Comparison of ENCODE assay signal across 14 mouse cellular contexts in genomic region chr14:87019687-87020086, GRCm38 (mm10).
A peak's percentile ranks its signal among the peaks of the same experiment; 100 is the strongest.
DNase-seq lines count a peak whose midpoint lies in the region; ATAC-seq and TF ChIP-seq lines count a peak whose summit lies in the region.
"Had no signal": no experiment of that assay in that cellular context is flagged by ENCODE, and none has a peak within 500 bp of the region (broad histone marks: within the 10 kb centered on the region; RNA-seq: fewer than 3 reads in every experiment).

No protein-coding gene starts in this region.

- H3K9me3 ChIP-seq in lung, postnatal 0 days (ENCODE audit: low read length), result no peaks in the 10 kb centered on the region
- H3K9me3 ChIP-seq: heart, embryonic 12.5 days; midbrain, embryonic 15.5 days; neural tube, embryonic 13.5 days had no signal

- peak; percentile 97 for ATAC-seq in lung, postnatal 0 days
- ATAC-seq: forebrain, postnatal 0 days; midbrain, embryonic 15.5 days had no signal

- no peak overlapping the region for H3K27ac ChIP-seq in cerebellum, adult 2 months (ENCODE audit: insufficient read depth, low read length)
- no peak overlapping the region for H3K27ac ChIP-seq in lung, postnatal 0 days (ENCODE audit: low read length)
- H3K27ac ChIP-seq: midbrain, embryonic 15.5 days; neural tube, embryonic 13.5 days had no signal

- 20% methylated on average over 3 of the region's 3 CpGs for WGBS in cerebellum, adult 2 months
- 44% methylated on average over 3 of the region's 3 CpGs for WGBS in lung, postnatal 0 days

- H3K27me3 ChIP-seq in cerebellum, adult 2 months (ENCODE audit: control insufficient read depth, insufficient read depth, low read length), result no peaks in the 10 kb centered on the region
- H3K27me3 ChIP-seq in lung, postnatal 0 days (replicated peaks; ENCODE audit: insufficient read depth, low read length), result no peaks in the 10 kb centered on the region
- H3K27me3 ChIP-seq: heart, embryonic 12.5 days; midbrain, embryonic 15.5 days; neural tube, embryonic 13.5 days had no signal

- H3K4me1 ChIP-seq in cerebellum, adult 2 months (ENCODE audit: control insufficient read depth, insufficient read depth, low read length), result peaks cover 2% of the 10 kb centered on the region; the same call in 1 of the 2 replicates
- H3K4me1 ChIP-seq in lung, postnatal 0 days (ENCODE audit: insufficient read depth, low read depth, low read length), result no peaks in the 10 kb centered on the region
- H3K4me1 ChIP-seq: midbrain, embryonic 15.5 days; neural tube, embryonic 13.5 days had no signal

- no peak overlapping the region for H3K9ac ChIP-seq in lung, postnatal 0 days (replicated peaks; ENCODE audit: low read depth)
- H3K9ac ChIP-seq: forebrain, postnatal 0 days; heart, embryonic 12.5 days; midbrain, embryonic 15.5 days; neural tube, embryonic 13.5 days had no signal

- TF ChIP-seq CTCF in cerebellum, adult 2 months (IDR thresholded peaks at IDR 0.05; ENCODE audit: borderline replicate concordance, insufficient read depth, low read depth, low read length), result no peak
- TF ChIP-seq CTCF in lung, postnatal 0 days (IDR thresholded peaks at IDR 0.05), result no peak

- TF ChIP-seq EP300 in lung, postnatal 0 days (IDR thresholded peaks at IDR 0.05), result peak; percentile 65; the same call in 1 of the 2 replicates

- no peak for TF ChIP-seq POLR2A in cerebellum, adult 2 months (IDR thresholded peaks at IDR 0.05; ENCODE audit: borderline replicate concordance, insufficient read depth, low read length)

- no peak overlapping the region for H3K4me2 ChIP-seq in lung, postnatal 0 days (replicated peaks; ENCODE audit: low read depth, low read length)
- H3K4me2 ChIP-seq: heart, embryonic 12.5 days; midbrain, embryonic 15.5 days; neural tube, embryonic 13.5 days had no signal

- H3K36me3 ChIP-seq in lung, postnatal 0 days (ENCODE audit: insufficient read depth, low read length), result no peaks in the 10 kb centered on the region
- H3K36me3 ChIP-seq: heart, embryonic 12.5 days; midbrain, embryonic 15.5 days; neural tube, embryonic 13.5 days had no signal

- peak; percentile 2 to 4 for DNase-seq in adrenal gland, postnatal 36 days
- no peak for DNase-seq in adrenal gland, adult 2 months
- peak; percentile 4 to 30 for DNase-seq in kidney, postnatal 25 days
- DNase-seq in kidney, adult 9 months, result no peak
- DNase-seq in cerebellum, adult 2 months, result peak; percentile 35 to 63
- DNase-seq in lung, postnatal 0 days (ENCODE audit: low spot score), result peak; percentile 72
- no peak for DNase-seq in embryo, embryonic 10.5 days (ENCODE audit: low spot score)
- no peak for DNase-seq in ovary, postnatal 10 days (ENCODE audit: low spot score)
- DNase-seq: forebrain, postnatal 0 days; gastrocnemius, postnatal 14 days; retina, postnatal 1 day had no signal

- H3K4me3 ChIP-seq in cerebellum, adult 2 months (replicated peaks; ENCODE audit: insufficient read depth, low read depth, low read length), result no peak overlapping the region
- no peak overlapping the region for H3K4me3 ChIP-seq in lung, postnatal 0 days (ENCODE audit: low read depth, low read length)
- H3K4me3 ChIP-seq: heart, embryonic 12.5 days; midbrain, embryonic 15.5 days; neural tube, embryonic 13.5 days had no signal

Comparison
In these comparisons a context has a peak if more than half of its experiments do, and no peak if none do; other contexts are left out.
1. DNase-seq: peak in adrenal gland, postnatal 36 days (2 of 2), kidney, postnatal 25 days (2 of 2), cerebellum, adult 2 months (2 of 2) and lung, postnatal 0 days (single experiment); none in adrenal gland, adult 2 months (single experiment), kidney, adult 9 months (single experiment), embryo, embryonic 10.5 days (single experiment) and ovary, postnatal 10 days (single experiment).